Mouse (Mus musculus) adrenal gland, adult 8-10 months (tissue): ENCODE measurements around the gene Wdr72. TPM values are rescaled to one million over a fixed set of nuclear protein-coding genes. Genes with fewer than 3 reads are reported as not detected.

Experiments used
- DNase-seq: peaks from one replicate; pipeline ENCODE4 v3.0.0; 2022
- total RNA-seq, 4 experiments: library from RNA; stranded (reverse); gene quantifications; 2 replicates each; pipeline ENCODE4 v1.2.4; 2022

The Wdr72 gene
- total RNA-seq, 4 experiments from 2014 or later: 0.13 TPM; not detected in 3

GRCm38 (mm10) chr9:74248084-74248483, 137.9 kb downstream of the Wdr72 start:
- DNase-seq: no peak

GRCm38 (mm10) chr9:74249486-74249885, 139.3 kb downstream of the Wdr72 start:
- DNase-seq: no peak

- no peak for DNase-seq
Measured at GRCm38 (mm10) chr9:74250522-74250921, 140.4 kb downstream of the Wdr72 start.

GRCm38 (mm10) chr9:74258389-74258788, 148.2 kb downstream of the Wdr72 start:
- no peak for DNase-seq

- no peak for DNase-seq
Measured at GRCm38 (mm10) chr9:74277752-74278385, 167.7 kb downstream of the Wdr72 start.

- no peak for DNase-seq
Measured at GRCm38 (mm10) chr9:74282072-74282471, 171.9 kb downstream of the Wdr72 start.

GRCm38 (mm10) chr9:74286210-74286609, 176.1 kb downstream of the Wdr72 start:
- peak; percentile 8 for DNase-seq

GRCm38 (mm10) chr9:74294479-74294878, 184.3 kb downstream of the Wdr72 start:
- no peak for DNase-seq

GRCm38 (mm10) chr9:74318771-74319170, 208.6 kb downstream of the Wdr72 start:
- DNase-seq: no peak

GRCm38 (mm10) chr9:74324089-74324924, 214.2 kb downstream of the Wdr72 start:
- DNase-seq: no peak

- no peak for DNase-seq
Measured at GRCm38 (mm10) chr9:74324925-74325295, 214.8 kb downstream of the Wdr72 start.

- DNase-seq: no peak
Measured at GRCm38 (mm10) chr9:74325981-74326380, 215.8 kb downstream of the Wdr72 start.

- no peak for DNase-seq
Measured at GRCm38 (mm10) chr9:74328821-74329220, 218.7 kb downstream of the Wdr72 start.

- no peak for DNase-seq
Measured at GRCm38 (mm10) chr9:74330706-74331495, 220.7 kb downstream of the Wdr72 start.

- DNase-seq: no peak
Measured at GRCm38 (mm10) chr9:74332321-74332720, 222.2 kb downstream of the Wdr72 start.

Other genes with a start within 250 kb of the Wdr72 start
- 1 to 10 TPM in 2 of 4 experiments, under 1 TPM in 2; 0.20 to 3.2 (median 1.1) TPM for gene Unc13c, start 141.4 kb upstream of the Wdr72 start, total RNA-seq